Mouse (Mus musculus) lung, postnatal 4 days (tissue): ENCODE results near the gene Nae1.

Experiments
- DNase-seq, 2 experiments: peaks; one replicate each; pipeline ENCODE4 v3.0.0; 2021

Nae1 gene

GRCm38 (mm10) chr8:104517872-104518271 is 16.6 kb downstream of the Nae1 start:
- DNase-seq = peak; percentile 56 to 77

- no peak for DNase-seq
These were observed 24.3 kb downstream of the Nae1 start for GRCm38 (mm10) chr8:104510134-104510533.

- peak; percentile 36 to 52 for DNase-seq
These were observed 25.1 kb downstream of the Nae1 start, which contains the start of gene Terb1 for GRCm38 (mm10) chr8:104509061-104510006. Gene Terb1 (minus strand): TSS chr8:104509910.

GRCm38 (mm10) chr8:104479091-104479490 is 55.3 kb downstream of the Nae1 start:
- no peak for DNase-seq

- DNase-seq = no peak
These were observed 62.0 kb downstream of the Nae1 start for GRCm38 (mm10) chr8:104472465-104472864.

GRCm38 (mm10) chr8:104467463-104467862 is 67.0 kb downstream of the Nae1 start:
- DNase-seq = no peak
